Mouse (Mus musculus) gastrocnemius, adult 8-10 months (tissue): ENCODE measurements around the gene Sox6. TPM values are rescaled to one million over a fixed set of nuclear protein-coding genes. Genes with fewer than 3 reads are reported as not detected.
"Not testable (repeated sequence)": the region's sequence is repeated elsewhere in the genome, so short reads cannot be mapped to it uniquely, and the experiment has no call there.

Source experiments
- DNase-seq, 2 experiments: peaks; one replicate each; pipeline ENCODE4 v3.0.0; 2022; ENCODE audit warnings: low spot score in 2 of 2
- total RNA-seq, 4 experiments: library from RNA; stranded (reverse); gene quantifications; 2 replicates each; pipeline ENCODE4 v1.2.4; 2022

Sox6 gene
- 100 to 1,000 TPM; 156 to 192 (median 179) TPM for total RNA-seq

GRCm38 (mm10) chr7:116038511-116038910, at the start of gene Sox6:
TSS of gene Sox6 (minus strand) at chr7:116038796.
- DNase-seq: no peak

GRCm38 (mm10) chr7:116084366-116084765, 45.8 kb upstream of the Sox6 start, which contains the start of gene Gm4353:
TSS of gene Gm4353 (minus strand) at chr7:116084635.
- DNase-seq: not testable (repeated sequence)

DNA sequence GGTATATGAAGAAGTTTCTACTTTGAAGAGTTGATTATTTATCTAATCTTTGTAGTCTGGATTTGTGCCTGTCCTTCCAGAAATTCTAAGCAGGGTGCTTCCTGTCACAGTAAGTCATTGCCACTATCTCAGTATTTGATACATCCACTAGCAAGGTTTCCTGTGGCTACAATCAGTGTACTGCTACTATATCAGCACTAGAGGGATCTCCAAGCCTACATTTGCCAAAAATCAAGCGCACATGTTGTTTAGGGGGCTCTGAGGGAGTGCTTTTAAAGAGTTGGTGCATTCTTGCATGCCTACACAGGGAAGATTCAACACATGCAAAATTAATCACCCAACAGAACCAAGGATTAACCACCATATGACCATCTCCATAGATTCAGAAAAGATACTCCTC, 22.1 kb upstream of the Sox6 start:
- no peak for DNase-seq

GRCm38 (mm10) chr7:116040470-116041019, 1.9 kb upstream of the Sox6 start:
- DNase-seq: no peak

- peak; percentile 78 to 83 for DNase-seq
These were observed 1.2 kb upstream of the Sox6 start for GRCm38 (mm10) chr7:116039538-116040466.

GRCm38 (mm10) chr7:116039196-116039537, 571 bp upstream of the Sox6 start, which contains the start of gene 1110004F10Rik:
TSS of gene 1110004F10Rik (plus strand) at chr7:116039397.
- DNase-seq: no peak

DNA sequence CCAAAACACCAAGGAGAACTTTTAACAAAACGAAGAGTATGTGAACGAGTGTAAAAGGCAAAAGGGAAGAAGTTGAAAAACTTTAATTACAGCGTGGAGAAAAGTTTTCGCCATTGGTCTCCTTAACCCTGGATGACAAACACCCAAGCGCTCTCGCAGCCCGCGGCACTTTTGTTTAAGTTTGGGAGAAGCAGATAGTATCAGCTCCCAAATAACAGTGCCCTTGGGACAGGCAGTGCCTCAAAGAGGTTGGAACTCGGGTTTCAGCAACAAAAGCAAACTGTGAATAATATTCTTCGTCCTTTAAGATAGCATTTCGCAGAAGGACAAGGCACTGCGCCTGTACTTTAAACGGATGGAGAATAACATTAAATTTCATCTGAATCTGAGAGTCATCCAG, 572 bp downstream of the Sox6 start:
- no peak for DNase-seq

- DNase-seq: no peak
These were observed 1.7 kb downstream of the Sox6 start for GRCm38 (mm10) chr7:116036591-116037555.

GRCm38 (mm10) chr7:116035504-116035903, 3.1 kb downstream of the Sox6 start:
- DNase-seq: no peak

- peak; percentile 26 to 58 for DNase-seq
These were observed 4.3 kb downstream of the Sox6 start for GRCm38 (mm10) chr7:116034282-116034758.

DNA sequence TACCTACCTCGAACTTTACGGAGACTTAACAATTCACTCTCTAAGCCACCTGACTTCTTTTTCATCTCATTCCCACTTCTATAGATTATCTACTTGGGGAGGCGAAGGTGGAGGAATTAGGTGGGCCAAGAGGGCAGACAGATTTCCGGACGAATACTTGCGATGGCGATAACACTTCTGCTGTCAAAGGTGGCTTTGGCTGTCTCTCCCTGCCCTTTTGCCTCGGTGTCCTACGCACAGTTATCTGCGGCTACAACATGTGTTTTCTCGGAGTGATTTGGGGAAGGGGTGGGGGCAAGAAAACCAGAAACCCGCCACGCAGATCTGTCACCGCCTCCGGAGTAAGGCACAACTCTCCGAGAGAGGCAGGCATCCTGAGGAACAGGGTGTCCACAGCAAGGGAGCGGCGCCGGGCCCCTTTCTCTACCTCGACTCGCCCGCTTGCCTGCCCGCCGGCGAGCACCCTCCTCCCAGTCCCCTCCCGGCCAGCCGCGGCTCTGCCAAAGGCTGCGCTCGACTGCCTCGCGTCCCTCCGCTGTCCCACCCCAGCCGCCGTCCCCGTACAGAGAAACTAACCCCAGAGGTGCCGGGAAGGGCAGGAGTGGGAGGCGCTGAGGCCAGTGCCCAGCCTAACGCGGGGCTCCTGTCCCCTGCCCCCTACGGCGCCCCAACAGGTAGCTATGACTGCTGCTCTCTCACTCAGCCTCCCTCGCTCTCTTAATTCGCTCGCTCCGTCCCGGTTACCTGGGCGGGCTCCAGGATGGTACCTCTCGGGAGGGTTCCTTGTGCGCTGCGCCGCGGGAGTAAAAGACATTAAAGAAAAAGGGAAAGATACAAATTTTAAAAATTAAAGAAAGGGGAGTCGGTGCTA, 5.0 kb downstream of the Sox6 start:
- peak; percentile 70 to 80 for DNase-seq

DNA sequence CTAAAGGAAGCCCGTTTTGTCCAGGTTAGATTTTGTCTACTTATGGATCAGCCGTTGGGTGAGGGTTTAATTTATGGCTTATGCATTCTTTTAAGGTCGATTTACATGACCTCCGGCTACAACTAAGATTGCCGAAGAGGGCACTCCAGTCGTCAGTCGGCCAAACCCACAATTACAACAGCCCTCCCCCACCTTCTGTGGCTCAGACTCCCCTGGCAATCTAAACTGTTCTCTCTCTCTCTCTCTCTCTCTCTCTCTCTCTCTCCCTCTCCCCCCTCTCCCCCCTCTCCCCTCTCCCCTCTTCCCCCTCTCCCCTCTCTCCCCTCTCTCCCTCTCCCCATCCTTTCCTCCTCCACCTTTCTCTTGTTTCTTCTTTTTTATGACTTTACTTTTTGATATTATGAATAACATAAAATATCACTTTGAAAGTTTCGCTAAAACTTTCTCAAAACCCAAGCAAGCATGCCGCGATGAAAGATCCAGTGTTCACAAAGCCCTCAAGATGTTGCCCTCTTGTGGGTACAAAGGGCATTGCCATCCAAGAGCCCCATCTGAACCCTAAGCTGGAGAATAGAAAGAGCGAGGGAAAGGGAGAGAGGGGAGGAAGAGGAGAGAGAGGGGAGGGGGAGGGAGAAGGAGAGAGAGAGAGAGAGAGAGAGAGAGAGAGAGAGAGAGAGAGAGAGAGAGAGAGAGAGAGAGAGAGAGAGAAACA, 5.8 kb downstream of the Sox6 start:
- DNase-seq: peak; percentile 62 to 65

- peak; percentile 60 to 71 for DNase-seq
These were observed 6.6 kb downstream of the Sox6 start for GRCm38 (mm10) chr7:116031718-116032595.

DNA sequence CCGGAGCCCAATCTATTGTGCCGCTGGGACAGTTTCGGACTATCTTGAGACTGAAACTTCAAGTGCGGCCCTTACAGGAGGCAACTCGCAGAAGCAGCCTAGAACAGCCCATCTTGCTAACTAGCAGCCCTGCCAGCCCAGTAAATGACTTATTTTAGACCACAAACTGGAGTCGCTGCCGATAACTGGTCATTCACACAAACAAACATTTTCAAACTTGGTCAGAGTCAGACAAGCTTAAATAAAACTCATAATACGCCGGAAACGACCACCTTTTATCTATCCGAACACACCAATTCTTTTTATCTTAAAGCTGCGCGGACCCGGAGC, 7.2 kb downstream of the Sox6 start:
- no peak for DNase-seq

GRCm38 (mm10) chr7:116030597-116031387, 7.8 kb downstream of the Sox6 start:
- DNase-seq: peak; percentile 73 to 78

- DNase-seq: peak in 1 of 2 experiments; percentile 17
These were observed 8.6 kb downstream of the Sox6 start for GRCm38 (mm10) chr7:116029991-116030390.

DNA sequence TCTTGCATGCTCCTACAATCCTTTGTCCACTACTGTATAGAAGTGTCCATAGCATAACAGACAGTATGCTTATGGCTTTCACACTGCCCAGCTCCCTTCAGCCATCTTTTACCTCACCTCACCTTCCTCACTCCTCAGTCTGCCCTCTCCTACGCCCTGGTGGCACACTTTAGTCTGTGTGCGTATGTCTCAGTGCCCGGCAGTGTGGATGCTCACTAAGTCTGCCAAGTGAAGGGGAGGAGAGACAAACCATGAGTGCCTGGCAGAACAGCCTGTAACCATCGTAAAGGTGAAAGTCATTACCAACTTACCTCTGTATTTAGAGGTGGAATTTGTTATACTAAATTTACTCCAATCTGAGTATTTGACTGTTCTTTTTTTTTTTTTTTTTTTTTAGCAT, 35.9 kb downstream of the Sox6 start:
- DNase-seq: peak in 1 of 2 experiments; percentile 26
